Mouse (Mus musculus): ENCODE results near the gene Iqsec3.

DNA sequence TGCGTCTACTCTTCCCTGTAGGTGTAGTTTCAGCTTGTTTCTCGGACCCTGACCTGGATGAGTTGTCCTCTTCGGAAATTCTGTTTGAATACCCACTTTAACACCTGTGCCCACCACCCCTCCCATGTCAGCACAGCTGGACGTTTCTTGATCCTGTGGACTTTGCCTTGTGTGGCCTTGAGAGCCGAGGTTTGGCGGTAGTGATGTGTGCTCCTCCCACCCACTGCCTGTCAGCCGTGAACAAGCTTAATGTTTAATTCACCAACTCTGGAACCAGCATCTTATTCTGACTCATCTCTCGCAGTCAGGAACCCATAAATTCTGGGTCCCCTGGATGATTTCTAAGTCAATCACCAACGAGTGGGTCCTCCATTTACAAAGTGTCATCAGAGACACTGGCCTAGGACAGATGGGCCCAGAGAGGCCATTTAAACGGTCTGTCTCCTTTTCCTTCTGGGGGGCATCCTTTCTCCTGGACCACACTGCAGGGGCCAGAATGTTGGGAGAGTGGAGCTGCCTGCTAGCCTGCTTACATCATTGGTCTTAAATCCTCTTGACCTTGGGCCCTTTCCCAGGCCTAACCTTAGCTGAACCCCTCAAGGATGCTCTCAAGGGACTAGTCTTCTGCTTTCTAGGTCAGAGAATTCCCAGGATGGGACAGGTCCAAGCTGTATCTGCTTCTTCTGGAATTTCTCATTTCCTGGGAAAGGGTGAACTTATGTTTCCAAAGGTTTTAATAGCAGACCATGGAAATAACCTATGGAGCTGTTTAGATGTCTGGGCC, 102.1 kb downstream of the Iqsec3 start:
- TF ChIP-seq POLR2A (IDR thresholded peaks at IDR 0.05; ENCODE audit: extremely low read depth, insufficient read depth, low read length) (no peak), CTCF (IDR thresholded peaks at IDR 0.05; ENCODE audit: extremely low read depth, insufficient read depth, low read length) (no peak)

Measured in cortical plate, adult 2 months (tissue).